Mouse (Mus musculus): ENCODE measurements at regions not wholly inside any gene's neighbourhood (a gene's known extent, or its start where the extent isn't known, plus 50 kb on each side); places are given as distances from the start of the nearest gene placed in this dataset.

GRCm38 (mm10) chr8:49395029-49395428, 551.3 kb upstream of the Tenm3 start:
- no peak for DNase-seq

GRCm38 (mm10) chr8:49389525-49389924, 545.8 kb upstream of the Tenm3 start:
- DNase-seq: no peak

GRCm38 (mm10) chr8:49387587-49387986, 543.8 kb upstream of the Tenm3 start:
- DNase-seq: no peak

- no peak for DNase-seq
Observed at GRCm38 (mm10) chr8:49372686-49373085, 528.9 kb upstream of the Tenm3 start.

GRCm38 (mm10) chr8:49362682-49363081, 518.9 kb upstream of the Tenm3 start:
- DNase-seq: no peak

GRCm38 (mm10) chr8:49361443-49361842, 517.7 kb upstream of the Tenm3 start:
- DNase-seq: no peak

GRCm38 (mm10) chr8:49360121-49360520, 516.4 kb upstream of the Tenm3 start:
- no peak for DNase-seq

- DNase-seq: no peak
Observed at GRCm38 (mm10) chr8:49359671-49360070, 515.9 kb upstream of the Tenm3 start.

- DNase-seq: no peak
Observed at GRCm38 (mm10) chr8:49348602-49349001, 504.9 kb upstream of the Tenm3 start.

- DNase-seq: no peak
Observed at GRCm38 (mm10) chr8:49338716-49339115, 495.0 kb upstream of the Tenm3 start.

GRCm38 (mm10) chr8:49326980-49327379, 483.2 kb upstream of the Tenm3 start:
- DNase-seq: no peak

- DNase-seq: no peak
Observed at GRCm38 (mm10) chr8:49321404-49321803, 477.7 kb upstream of the Tenm3 start.

GRCm38 (mm10) chr8:49313483-49314278, 469.9 kb upstream of the Tenm3 start:
- DNase-seq: no peak

GRCm38 (mm10) chr8:49312816-49313215, 469.1 kb upstream of the Tenm3 start:
- no peak for DNase-seq

- no peak for DNase-seq
Observed at GRCm38 (mm10) chr8:49282401-49282800, 438.6 kb upstream of the Tenm3 start.

- no peak for DNase-seq
Observed at GRCm38 (mm10) chr8:49281254-49281653, 437.5 kb upstream of the Tenm3 start.

- no peak for DNase-seq
Observed at GRCm38 (mm10) chr8:49274031-49274430, 430.3 kb upstream of the Tenm3 start.

GRCm38 (mm10) chr8:49273109-49273508, 429.4 kb upstream of the Tenm3 start:
- DNase-seq: no peak

- DNase-seq: no peak
Observed at GRCm38 (mm10) chr8:49263416-49263815, 419.7 kb upstream of the Tenm3 start.

GRCm38 (mm10) chr8:49262797-49263196, 419.0 kb upstream of the Tenm3 start:
- DNase-seq: no peak

- DNase-seq: no peak
Observed at GRCm38 (mm10) chr8:49255954-49256353, 412.2 kb upstream of the Tenm3 start.

GRCm38 (mm10) chr8:49254311-49254828, 410.6 kb upstream of the Tenm3 start:
- DNase-seq: no peak

GRCm38 (mm10) chr8:49243002-49243401, 399.3 kb upstream of the Tenm3 start:
- DNase-seq: no peak

- DNase-seq: no peak
Observed at GRCm38 (mm10) chr8:49236822-49237071, 393.0 kb upstream of the Tenm3 start.
